Mouse (Mus musculus) megakaryocyte, embryonic 14.5 days (primary cell): ENCODE measurements around the gene Olfr1393. TPM values are rescaled to one million over a fixed set of nuclear protein-coding genes. Genes with fewer than 3 reads are reported as not detected.

Experiments
- H3K27me3 ChIP-seq: replicated peaks from 2 replicates; pipeline ENCODE3; 2012; ENCODE audit warnings: inconsistent platforms
- H3K36me3 ChIP-seq: replicated peaks from 2 replicates; pipeline ENCODE3; 2012; ENCODE audit warnings: low read length, inconsistent platforms, mixed read lengths
- H3K4me1 ChIP-seq: 2 replicates; pipeline ENCODE4 v1.6.1; 2012; ENCODE audit warnings: inconsistent platforms
- H3K4me3 ChIP-seq: replicated peaks from 2 replicates; pipeline ENCODE3; 2012; ENCODE audit warnings: moderate library complexity, mild to moderate bottlenecking, inconsistent platforms
- H3K9me3 ChIP-seq: 2 replicates; pipeline ENCODE4 v1.6.1; 2012; ENCODE audit warnings: inconsistent platforms
- FLI1 ChIP-seq: IDR thresholded peaks from 2 replicates; pipeline ENCODE4 v1.6.1; 2012; ENCODE audit warnings: low read length, inconsistent platforms, mixed read lengths
- GATA1 ChIP-seq: IDR thresholded peaks from 3 replicates; pipeline ENCODE4 v1.6.1; 2012; ENCODE audit warnings: mixed read lengths, low read length, inconsistent platforms, borderline replicate concordance
- polyA plus RNA-seq: library from polyadenylated mRNA; stranded (reverse); fragments of >175 nt; gene quantifications from 2 replicates; pipeline ENCODE4 v1.2.3, GENCODE M21; 2012; ENCODE audit warnings: low replicate concordance; ENCODE audit not compliant: insufficient read depth

Gene Olfr1393
- polyA plus RNA-seq, 1 experiment, result not detected

DNA sequence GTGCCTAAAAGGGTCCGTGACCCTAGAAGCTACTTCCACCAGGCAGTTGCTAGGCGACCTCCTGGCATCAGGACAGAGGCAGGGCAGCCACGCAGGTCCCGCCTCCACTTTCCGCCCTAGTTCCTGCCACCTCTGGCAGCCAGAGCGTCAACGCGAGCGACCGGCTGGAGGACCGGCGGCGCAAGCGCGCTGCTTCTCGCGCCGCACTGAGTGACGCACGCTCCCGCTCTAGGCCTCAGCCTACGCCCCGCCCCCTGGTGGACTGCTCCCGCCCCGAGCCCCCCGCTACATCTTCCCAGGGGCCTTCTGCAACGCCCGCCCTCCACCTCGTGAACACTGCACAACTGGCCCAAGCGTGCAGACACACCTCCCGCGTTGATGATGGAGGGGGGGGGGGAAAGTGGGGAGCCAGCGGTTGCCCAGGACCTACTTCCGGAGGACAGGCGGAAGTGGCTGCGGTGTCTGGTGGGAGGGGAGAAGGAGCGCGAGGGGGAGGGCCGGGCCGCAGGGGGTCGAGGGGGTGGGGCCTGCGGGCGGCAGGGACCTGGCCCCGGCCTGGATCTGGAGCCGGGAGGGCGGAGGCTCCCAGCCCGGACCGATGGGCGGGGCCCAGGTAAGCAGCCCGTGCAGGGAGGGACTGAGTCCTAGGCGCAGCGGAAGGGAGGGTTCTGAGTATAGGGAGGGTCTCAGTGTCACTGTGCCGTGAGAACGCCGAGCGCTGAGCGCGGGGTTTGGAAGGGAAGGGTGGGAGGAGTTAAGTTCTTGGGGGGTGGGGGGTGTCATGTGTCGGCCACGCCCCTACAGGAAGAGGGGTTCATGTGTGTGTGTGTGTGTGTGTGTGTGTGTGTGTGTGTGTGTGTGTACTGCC, 34.1 kb upstream of the Olfr1393 start, which contains the start of gene Mgat1:
Mgat1 (plus strand) TSS at position 465 of the 868 bp plus-strand sequence.
- Histone ChIP-seq H3K4me3 (peak within 1 kb of the TSS; percentile 95), H3K27me3 (no peaks in the 10 kb centered on the region), H3K36me3 (no peaks in the 10 kb centered on the region), H3K4me1 (peaks cover 77% of the 10 kb centered on the region), H3K9me3 (no peaks in the 10 kb centered on the region)
- TF ChIP-seq FLI1 (peak; percentile 41; the same call in 1 of the 2 replicates), GATA1 (no peak)

DNA sequence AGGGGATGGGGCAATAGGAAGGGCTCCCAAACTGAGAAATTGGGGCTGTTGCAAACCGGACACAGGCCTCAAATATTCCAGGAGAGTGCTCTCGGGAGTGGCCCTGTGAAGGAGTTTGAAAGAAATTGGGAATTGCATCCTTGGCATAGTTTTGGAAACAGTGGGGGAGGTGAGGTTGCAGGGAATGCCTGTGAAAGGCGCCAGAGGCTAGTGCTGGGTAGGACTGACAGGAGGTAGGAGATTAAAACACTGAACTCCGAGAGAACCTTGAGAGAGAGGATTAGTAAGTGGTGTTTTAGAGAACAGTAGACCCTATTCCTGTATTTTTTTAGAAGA, 33.5 kb upstream of the Olfr1393 start:
- Histone ChIP-seq H3K27me3 (no peaks in the 10 kb centered on the region), H3K36me3 (no peaks in the 10 kb centered on the region), H3K4me1 (peaks cover 83% of the 10 kb centered on the region), H3K9me3 (no peaks in the 10 kb centered on the region), H3K4me3 (peak overlapping the region; percentile 95)
- TF ChIP-seq GATA1, result no peak
- TF ChIP-seq FLI1, result no peak

DNA sequence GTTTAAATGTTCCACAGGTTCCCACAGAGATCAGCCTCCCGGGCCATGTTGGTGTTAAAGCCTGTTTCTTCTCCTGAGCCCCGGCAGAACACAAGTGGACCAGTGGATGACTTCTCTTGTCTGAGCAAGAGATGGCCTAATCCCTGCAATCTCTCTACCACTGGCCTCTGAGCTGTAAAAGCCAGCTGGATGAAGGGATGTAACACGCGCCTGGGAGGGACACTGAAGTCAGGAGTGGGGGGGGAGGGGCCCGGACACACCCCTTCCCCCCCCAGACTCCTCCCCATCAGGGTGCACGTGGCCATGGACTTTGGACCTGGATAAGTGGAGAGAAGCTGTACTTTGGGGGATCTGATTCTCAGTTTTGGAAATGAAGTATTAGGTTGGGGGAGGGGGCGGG, 32.9 kb upstream of the Olfr1393 start:
- TF ChIP-seq FLI1, result no peak
- no peak for TF ChIP-seq GATA1

DNA sequence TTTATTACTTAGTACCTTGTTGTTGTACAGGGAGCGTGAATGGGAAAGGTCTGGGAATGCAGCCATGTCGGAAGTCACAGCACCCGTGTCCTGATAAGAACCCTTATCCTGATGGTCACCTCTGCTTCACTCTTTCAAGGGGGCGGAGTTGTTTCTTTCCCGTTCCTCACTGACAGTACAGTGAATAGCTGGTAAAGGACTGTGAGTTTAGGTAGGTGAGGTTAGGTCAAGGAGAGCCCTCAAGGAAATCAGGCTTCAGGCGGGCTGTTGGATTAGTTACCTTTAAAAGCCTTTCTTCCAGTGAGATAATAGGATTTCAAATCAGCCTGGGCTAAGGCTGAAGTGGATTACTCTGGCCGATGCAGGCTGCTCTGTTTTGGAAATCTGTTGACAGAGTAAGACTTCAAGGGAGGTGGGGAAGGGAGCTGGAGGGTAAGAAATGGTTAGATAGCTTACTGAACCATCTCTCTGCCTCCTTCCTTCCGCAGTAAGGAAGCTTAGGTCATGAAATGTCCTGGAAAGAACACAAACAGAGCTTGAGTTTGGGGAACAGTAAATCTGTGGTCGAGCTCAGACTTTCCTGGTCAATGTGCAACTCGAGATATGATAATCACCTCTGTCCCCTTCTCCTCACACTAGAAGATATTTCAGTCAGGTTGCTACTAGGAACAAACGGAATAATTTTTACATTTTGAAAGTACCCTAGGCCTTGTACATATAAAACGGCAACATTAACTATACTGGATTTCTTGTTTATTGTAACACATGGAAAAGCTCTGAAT, 32.3 kb upstream of the Olfr1393 start:
- no peaks in the 10 kb centered on the region for H3K27me3 ChIP-seq
- peaks cover 87% of the 10 kb centered on the region for H3K4me1 ChIP-seq
- H3K9me3 ChIP-seq, result no peaks in the 10 kb centered on the region
- TF ChIP-seq GATA1 (no peak), FLI1 (no peak)
- H3K36me3 ChIP-seq, result no peaks in the 10 kb centered on the region
- peak overlapping the region; percentile 95 for H3K4me3 ChIP-seq

More for the DNA sequence above, 32.9 kb upstream of the Olfr1393 start:
- peaks cover 85% of the 10 kb centered on the region for H3K4me1 ChIP-seq
- no peaks in the 10 kb centered on the region for H3K36me3 ChIP-seq
- H3K9me3 ChIP-seq, result no peaks in the 10 kb centered on the region
- peak overlapping the region; percentile 95 for H3K4me3 ChIP-seq
- H3K27me3 ChIP-seq, result no peaks in the 10 kb centered on the region

DNA sequence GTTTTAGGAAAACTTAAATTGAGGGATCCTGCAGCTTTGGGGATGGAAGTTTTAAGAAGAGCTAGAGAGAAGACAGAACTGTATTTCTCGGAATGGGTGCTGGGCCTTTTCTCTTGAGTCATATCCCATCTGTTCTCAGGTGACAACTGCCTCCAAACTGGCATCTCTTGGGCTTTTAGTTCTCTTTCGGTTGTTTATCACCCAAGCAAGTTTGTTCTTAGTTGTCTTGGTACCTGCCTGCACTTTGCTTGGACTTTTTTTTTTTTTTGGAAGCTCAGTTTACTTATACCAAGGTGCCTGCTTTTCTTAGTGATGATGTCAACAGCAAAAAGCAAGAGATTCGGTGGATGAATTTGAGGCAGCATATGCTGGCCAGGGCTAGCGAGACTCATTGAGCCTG, 31.6 kb upstream of the Olfr1393 start:
- no peak for TF ChIP-seq GATA1
- no peak for TF ChIP-seq FLI1

DNA sequence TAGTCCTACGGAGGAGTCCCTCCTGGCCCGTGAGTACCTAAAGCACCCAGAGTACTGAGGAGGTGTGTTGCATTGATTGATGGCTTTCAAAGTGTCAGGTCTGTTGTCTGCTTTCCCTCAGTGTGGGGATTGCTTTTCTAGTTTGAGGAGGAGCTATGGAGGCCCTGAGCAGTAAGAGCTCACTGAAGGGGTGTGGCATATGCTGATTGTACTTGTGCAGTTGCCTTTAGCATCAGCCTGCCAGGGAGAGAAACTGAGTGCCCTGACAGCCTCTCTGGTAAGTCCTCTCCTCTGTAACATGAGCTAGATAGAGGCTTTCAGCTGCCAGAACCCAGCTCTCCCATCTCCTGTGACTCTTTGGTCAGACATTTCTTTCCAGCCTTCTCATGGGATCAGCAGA, 30.8 kb upstream of the Olfr1393 start:
- peaks cover 86% of the 10 kb centered on the region for H3K4me1 ChIP-seq
- H3K27me3 ChIP-seq, result no peaks in the 10 kb centered on the region
- peaks cover 6% of the 10 kb centered on the region for H3K36me3 ChIP-seq
- H3K9me3 ChIP-seq, result no peaks in the 10 kb centered on the region
- peak overlapping the region; percentile 80 for H3K4me3 ChIP-seq
- TF ChIP-seq GATA1 (no peak), FLI1 (no peak)

More for the DNA sequence above, 31.6 kb upstream of the Olfr1393 start:
- Histone ChIP-seq H3K4me1 (peaks cover 86% of the 10 kb centered on the region), H3K9me3 (no peaks in the 10 kb centered on the region), H3K4me3 (peak overlapping the region; percentile 7), H3K36me3 (no peaks in the 10 kb centered on the region), H3K27me3 (no peaks in the 10 kb centered on the region)

DNA sequence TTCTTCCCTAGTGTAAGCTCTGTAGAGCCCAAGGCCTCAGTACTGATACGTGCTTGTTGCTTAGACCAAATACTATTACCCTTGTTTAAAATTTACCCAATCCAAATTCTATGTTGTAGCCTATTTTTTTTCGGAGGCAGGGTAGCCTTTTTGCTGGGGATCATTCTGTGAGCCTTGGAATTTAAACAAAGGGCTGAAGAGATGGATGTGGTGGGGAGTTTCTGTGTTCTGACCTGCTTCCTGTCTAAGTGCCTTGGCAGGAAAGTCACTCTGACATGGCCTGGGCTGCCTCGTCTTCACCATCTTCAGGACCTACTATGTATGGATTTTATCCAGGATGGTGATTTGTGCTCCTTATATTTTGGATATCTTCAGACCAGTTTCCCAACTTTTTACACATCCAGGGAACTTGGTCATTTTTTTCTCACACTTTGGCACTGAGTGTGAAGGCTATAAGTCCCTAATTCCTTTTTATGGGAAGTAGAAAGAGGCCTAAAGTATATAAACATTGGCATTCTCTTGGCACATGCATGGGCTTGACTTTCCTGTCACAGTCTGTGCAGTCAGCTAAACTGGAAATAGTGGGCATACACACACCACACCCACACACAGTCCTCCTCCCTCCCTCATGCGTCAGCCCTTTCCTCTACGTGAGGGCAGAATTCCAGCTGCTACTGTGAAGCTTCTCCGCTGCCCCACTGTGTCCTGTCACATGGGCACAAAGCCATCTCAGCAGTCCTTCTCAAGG, 29.7 kb upstream of the Olfr1393 start:
- no peaks in the 10 kb centered on the region for H3K27me3 ChIP-seq
- peaks cover 86% of the 10 kb centered on the region for H3K4me1 ChIP-seq
- peak overlapping the region; percentile 93 for H3K4me3 ChIP-seq
- no peaks in the 10 kb centered on the region for H3K9me3 ChIP-seq
- no peak for TF ChIP-seq GATA1
- no peak for TF ChIP-seq FLI1
- H3K36me3 ChIP-seq, result peaks cover 18% of the 10 kb centered on the region

DNA sequence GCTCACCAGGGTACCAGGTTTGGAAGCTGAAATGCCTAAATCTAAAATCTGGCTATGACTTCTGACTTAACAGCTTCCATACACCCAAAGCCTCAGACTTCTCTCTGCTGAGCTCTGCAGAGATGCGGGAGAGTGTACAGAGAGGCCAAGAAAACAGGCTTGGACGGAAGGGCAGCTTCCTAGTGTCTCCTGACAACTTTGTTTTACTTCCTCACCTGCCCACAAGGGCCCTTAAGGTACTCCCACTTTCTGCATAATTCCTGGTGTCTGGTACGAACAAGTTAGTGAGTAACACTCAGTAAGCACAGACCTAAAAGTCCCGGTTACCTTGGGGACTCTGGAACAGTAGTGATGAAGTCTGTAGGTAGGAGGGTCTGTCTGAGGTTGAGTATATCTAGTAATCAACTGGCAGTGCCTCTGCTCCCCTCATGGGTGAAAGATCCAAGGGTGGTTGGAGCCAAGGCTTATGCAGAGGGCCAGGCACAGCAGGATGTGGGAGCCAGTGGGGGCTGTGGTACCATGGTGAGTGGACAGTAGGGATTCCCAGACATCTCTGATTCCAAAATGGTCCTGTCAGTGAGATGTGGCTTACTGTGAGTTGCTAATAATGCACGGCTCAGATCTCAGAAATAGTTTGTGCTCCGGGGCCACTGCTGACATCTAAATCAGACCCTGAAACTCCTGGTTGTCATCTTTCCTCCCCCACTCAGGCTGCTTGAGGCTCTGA, 29.0 kb upstream of the Olfr1393 start:
- Histone ChIP-seq H3K36me3 (peaks cover 25% of the 10 kb centered on the region), H3K27me3 (no peaks in the 10 kb centered on the region), H3K4me3 (peak overlapping the region; percentile 93), H3K9me3 (no peaks in the 10 kb centered on the region), H3K4me1 (peaks cover 92% of the 10 kb centered on the region)
- TF ChIP-seq GATA1 (no peak), FLI1 (no peak)
